Mouse (Mus musculus): ENCODE measurements at regions not wholly inside any gene's neighbourhood (a gene's known extent, or its start where the extent isn't known, plus 50 kb on each side); places are given as distances from the start of the nearest gene placed in this dataset.

DNA sequence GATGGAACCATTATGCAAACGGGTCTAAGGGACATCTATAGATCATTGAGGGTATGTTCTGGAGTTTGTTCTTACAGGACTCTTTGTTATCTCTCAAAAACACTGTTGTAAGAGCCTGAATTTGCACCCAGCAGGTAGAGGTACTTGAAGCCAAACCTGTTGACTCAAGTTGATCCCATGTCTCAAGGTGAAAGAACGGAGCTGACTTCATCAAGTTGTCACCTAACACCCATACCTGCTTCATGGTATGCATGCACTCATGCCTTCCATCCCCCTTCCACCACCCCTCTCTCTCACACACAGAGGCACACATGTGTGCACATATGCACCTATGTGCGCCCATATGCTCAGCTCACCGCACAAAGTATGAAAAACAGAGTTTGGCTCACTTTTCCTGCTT, 189.0 kb downstream of the Ttll7 start:
- in situ Hi-C loops (cut with MboI, MseI): no loop called here

DNA sequence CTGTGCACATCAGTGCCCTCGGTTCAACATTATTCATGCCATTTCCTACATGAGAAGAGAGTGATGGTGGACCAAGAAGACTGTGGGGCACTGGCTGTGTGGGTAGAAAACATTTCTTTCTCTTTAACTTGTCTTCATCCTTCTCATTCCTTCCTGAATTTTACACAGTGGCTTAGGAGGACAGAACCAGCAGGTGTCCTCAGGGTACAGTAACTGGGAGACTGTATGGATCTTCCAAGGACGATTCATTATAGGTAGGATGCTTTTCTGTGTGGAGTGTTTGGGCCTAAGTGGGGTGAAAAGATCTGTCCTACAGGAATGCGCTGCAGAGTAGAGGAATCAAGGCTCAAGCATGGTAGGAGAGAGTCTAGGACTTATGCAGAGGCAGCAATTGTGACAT, 190.7 kb downstream of the Ttll7 start:
- in situ Hi-C loops (cut with MboI, MseI): no loop called here

DNA sequence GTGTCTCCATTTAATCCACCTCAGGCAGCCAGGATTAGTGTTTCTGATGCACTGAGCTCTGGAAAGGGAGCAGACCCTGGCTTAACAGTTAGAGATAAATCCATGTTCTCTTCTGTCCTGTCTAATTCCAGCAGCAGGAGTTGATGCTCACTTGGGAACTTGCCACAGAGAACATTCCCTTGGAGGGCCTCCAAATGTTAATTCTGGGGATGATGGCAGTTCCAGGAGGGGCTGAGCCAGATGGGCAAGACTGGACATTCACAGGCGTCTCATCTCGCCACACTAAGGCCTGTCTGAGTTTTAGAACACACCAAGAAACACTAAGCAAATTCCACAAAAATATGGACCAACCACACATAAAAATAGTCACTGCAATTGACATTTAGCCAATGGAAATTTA, 194.5 kb downstream of the Ttll7 start:
- in situ Hi-C loops (cut with MboI, MseI): no loop called here

DNA sequence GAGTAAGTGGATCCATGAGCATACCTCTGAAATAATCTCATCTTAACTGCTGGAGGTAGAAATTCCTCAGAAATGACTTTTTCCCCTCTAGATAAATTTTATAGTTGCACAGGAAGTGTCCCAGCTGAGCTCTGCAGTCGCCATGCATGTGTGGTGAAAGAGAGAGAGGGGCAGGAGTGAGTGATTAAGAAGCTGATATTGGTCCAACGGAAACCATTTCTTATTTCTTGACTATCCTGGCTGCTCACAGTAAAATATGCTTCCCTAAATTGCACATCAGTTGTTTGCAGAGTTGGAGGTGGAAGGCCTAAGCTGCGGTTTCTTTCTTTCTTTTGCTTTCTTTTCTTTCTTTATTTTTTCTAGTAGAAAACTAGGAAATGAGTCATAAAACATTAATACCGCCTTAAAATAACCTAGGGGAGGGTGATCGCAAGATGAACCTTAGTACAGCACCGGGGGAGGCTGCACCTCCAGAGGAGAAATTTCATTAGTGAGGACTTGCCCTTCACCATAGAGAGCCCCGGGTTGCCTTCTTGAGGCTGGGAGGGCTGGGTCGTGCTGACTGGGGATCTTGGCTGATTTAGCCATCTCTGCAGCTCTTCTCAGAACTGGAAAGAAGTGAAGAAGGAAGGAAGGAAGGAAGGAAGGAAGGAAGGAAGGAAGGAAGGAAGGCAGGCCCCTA, 202.1 kb downstream of the Ttll7 start:
- in situ Hi-C loops (cut with MboI, MseI): no loop called here

GRCm38 (mm10) chr3:147057874-147058273, 205.7 kb downstream of the Ttll7 start:
- in situ Hi-C loops (cut with MboI, MseI): no loop called here

- in situ Hi-C loops (cut with MboI, MseI): no loop called here
Measured at GRCm38 (mm10) chr3:147060659-147061058, 208.5 kb downstream of the Ttll7 start.

GRCm38 (mm10) chr3:147062451-147062850, 210.3 kb downstream of the Ttll7 start:
- in situ Hi-C loops (cut with MboI, MseI): no loop called here

DNA sequence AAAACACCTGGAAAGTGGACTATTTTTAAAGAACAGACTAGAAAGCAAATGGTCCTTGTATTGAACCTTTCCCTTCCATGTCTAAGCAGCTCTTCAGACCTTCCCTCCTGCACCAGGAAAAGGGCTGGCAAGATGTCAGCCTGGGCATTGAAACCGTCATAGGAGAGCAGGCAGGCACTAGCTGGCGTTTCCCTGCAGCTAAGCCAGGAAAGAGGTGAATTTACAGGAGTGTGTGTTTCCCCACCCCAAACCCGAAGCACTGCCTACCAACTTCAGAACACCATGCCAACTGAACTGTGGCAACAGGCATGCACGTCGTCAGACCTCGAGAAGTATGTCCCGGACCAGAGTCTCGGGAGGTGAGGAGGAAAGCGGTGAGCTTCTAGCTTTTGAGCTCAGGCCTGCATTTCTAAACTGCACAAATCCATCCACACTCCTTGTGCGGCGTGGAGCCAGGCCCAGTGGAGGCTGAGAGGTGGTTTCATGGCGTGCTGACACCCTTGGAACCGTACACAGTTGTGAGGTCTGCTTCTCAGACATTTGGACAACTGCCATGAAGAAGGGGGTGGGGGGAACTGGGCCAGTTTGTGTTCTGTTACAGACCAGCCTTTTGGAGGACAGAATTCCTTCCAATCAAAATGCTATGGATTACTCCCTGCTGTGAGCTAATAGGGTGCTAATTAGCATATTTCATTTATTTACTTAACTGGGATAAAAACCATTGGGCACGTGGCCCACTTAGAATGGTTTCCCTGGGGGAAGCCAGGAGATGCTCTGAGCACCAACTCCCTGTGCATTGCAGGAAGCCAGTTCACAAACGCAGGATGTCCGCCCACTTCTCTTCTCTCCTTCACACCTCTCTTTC, 211.6 kb downstream of the Ttll7 start:
- in situ Hi-C loops (cut with MboI, MseI): no loop called here

GRCm38 (mm10) chr3:147064443-147064868, 212.3 kb downstream of the Ttll7 start:
- in situ Hi-C loops (cut with MboI, MseI): no loop called here

DNA sequence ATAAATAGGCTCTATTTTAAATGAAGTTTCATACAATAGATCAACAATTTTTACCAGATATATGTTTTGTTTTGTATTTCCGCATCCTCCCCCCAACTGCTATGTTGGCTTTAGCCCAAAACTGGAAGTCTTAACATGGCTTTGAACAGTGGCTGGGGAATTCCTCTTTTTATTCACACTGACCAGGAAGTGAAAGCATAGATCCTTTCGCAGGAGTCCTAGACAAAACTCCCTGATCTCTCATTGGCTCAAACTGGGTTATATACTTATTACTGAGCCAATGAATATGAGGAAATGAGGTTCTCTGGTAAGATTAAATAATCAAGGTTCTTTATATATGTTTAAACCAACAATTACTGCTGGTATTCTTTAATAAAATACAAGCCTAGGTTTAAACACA, 218.8 kb downstream of the Ttll7 start:
- in situ Hi-C loops (cut with MboI, MseI): no loop called here

- in situ Hi-C loops (cut with MboI, MseI): no loop called here
Measured at GRCm38 (mm10) chr3:147080197-147080596, 228.0 kb downstream of the Ttll7 start.

DNA sequence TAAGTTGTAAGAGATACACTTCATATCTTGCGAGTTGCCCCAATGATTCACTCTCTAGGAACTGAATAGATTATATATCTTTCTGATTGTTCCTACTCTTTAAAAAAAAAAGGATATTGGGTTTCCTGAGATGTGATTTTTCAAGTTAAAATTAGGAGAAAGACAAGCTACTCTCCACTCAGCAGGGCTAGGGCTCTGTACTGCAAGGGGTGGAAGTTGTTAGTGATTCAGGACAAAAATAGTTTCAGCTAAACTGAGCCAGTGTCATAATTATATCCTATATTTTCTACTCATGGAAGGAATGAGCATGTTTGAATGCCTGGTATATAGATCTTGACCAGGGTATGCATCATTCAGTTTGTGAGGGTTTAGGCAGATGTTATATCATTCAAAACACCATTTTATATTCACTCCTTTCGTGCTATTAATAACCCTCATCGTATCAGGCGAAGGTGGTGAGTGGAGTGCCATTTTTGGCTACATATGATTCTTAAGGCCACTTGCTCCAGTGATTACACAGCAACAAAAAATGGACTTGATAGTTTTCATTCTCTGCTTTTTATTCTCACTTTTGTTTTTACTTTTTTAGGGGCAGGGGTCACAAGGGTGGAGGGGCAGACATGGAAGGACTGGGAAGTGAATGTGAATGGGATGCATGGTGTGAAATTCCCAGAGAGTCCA, 228.7 kb downstream of the Ttll7 start:
- in situ Hi-C loops (cut with MboI, MseI): no loop called here

- in situ Hi-C loops (cut with MboI, MseI): no loop called here
Measured at GRCm38 (mm10) chr3:147081763-147082162, 229.6 kb downstream of the Ttll7 start.

- in situ Hi-C loops (cut with MboI, MseI): no loop called here
Measured at GRCm38 (mm10) chr3:147082255-147082943, 230.2 kb downstream of the Ttll7 start.

DNA sequence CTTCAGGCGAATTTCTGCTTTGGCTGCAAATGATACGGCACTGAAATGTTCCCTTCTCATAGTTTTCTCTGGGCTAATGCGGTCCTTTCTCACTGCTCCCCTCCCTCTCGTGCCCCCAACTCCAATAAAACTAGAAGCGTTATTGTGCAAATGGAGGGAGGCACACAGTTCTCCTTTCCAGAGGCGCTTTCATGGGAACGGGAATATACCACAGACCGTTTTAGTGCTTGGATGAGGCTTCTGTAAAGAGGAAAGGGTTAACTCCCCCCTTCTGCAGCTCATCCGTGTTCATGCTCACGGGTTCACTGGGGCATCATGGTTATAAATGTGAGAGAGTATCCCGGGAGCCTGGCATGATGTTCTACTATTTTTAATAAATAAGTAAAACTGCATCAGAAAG, 231.2 kb downstream of the Ttll7 start:
- in situ Hi-C loops (cut with MboI, MseI): no loop called here

DNA sequence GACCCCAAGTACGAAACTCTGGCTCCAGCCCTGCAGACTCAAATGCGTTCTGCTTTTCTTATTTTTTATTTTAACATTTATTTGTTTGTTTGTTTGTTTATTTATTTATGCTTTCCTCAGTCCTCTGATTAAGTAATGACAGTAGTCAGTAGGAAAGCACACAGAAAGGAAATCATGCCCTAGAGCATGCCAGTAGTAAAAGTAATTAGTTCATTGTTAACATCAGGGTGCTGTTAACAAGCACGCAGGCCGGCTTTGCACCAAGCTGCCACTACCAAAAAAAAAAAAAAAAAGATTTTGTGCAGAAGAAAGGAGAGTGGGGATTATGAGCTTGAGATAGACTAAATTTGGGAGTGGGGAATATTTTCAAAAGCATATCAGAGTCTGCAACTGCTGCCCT, 231.7 kb downstream of the Ttll7 start:
- in situ Hi-C loops (cut with MboI, MseI): no loop called here

DNA sequence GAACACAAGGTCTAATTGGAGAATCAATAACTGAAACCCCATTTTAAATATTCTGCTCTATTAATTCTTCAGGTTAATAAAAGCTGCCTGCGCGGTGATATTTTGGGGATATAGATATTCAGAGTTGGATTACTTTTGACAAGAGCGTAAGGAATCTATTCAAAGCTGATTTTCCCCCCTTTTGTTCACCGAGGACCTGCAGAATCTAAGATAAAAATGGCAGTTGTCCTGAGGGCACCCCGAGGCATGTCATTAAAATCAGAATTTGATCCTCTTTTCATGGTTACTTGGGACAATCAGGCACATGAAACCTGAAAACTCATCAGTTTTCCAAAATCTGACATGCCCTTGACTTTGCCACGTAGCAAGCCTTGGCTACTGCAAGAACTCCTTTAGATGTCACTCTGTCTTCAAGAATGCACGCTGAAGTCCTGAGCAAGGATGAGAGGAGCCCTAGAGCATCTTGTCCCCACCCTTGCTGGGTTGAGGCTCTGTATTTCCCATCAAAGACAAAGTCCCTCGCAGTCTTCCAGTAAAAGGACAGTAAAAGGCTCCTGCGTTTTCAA, 232.5 kb downstream of the Ttll7 start:
- in situ Hi-C loops (cut with MboI, MseI): no loop called here

GRCm38 (mm10) chr3:147088171-147088570, 236.0 kb downstream of the Ttll7 start:
- in situ Hi-C loops (cut with MboI, MseI): no loop called here

DNA sequence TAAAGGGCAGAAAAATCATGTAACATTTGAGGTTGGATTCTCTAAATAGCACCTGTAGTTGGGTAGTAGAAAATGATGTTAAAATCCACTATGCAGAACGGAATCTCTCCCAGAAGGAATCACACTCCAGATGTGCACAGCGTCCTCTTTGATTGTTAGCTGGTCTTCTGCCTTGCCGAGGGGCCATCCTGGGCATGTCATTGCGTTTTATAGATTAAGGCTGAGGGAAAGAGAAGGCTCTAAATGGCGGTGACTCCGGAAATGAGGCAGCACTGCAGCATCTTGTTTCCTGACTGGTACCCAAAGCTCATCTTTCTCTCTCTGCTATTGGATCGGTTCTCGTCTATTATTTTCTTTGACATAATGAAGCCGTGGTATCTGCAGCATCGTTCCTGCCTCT, 237.5 kb downstream of the Ttll7 start:
- in situ Hi-C loops (cut with MboI, MseI): no loop called here

DNA sequence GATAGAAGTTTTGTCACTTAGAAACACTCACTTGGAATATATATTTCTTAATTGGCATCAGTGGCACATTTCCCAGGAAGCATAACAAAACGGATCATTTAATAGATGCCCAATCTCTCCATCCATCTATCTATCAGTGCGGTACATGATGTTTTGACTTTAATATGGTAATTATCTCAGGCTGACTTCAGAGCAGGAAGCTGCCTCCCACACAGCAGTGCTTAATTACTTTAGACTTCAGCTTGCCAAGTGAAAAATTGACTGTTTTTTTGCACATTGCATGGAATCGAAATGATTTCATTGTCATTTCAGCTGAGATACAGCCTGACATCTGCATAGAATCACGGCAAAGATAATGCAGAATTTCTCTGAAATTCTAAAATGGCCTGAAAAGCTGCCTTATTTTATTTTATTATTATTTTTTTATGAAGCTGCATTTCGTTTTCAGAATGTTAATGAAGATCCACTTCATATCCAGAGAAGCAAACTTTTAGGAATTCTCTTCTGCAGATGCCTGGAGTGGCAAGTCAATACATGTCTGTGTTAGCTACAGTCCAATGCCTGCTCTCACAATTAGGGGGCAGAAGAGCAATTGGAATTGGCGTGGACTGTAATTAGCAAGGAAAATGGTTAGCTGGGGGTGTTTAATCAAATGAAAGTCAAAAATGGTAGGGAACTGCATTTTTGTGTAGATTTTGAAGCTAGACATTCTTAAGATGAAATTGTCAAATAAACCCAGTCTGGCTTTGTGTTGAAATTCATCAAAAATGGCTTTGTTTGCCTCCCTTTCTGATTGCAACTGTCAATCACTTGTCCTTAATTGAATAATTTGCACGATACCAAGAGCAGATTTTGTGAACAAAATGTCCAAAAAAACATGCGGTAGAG, 240.3 kb downstream of the Ttll7 start:
- in situ Hi-C loops (cut with MboI, MseI): no loop called here

GRCm38 (mm10) chr3:147093076-147093380, 240.9 kb downstream of the Ttll7 start:
- in situ Hi-C loops (cut with MboI, MseI): no loop called here
